25 mouse cellular contexts compared by ENCODE assay signal in genomic region chr5:100792261-100792660, GRCm38 (mm10).
"Had no signal": no experiment of that assay in that cellular context is flagged by ENCODE, and none has a peak within 500 bp of the region (broad histone marks: within the 10 kb centered on the region; RNA-seq: fewer than 3 reads in every experiment).

No protein-coding gene starts in this region.

- H3K9me3 ChIP-seq: heart, embryonic 10.5 days; heart, embryonic 12.5 days; hindbrain, embryonic 10.5 days; hindbrain, embryonic 12.5 days; intestine, embryonic 15.5 days; kidney, embryonic 15.5 days; limb, embryonic 10.5 days; limb, embryonic 12.5 days; liver, embryonic 13.5 days; liver, embryonic 15.5 days had no signal

- H3K4me2 ChIP-seq: heart, embryonic 12.5 days; hindbrain, embryonic 12.5 days; hindbrain, embryonic 14.5 days; intestine, embryonic 15.5 days; kidney, embryonic 15.5 days; limb, embryonic 12.5 days; liver, embryonic 11.5 days; liver, embryonic 13.5 days; liver, embryonic 15.5 days had no signal

- ATAC-seq: hindbrain, embryonic 16.5 days; inflammation-experienced regulatory T-cells, adult 6 months; intestine, embryonic 15.5 days; intestine, postnatal 0 days; liver, postnatal 0 days had no signal

- DNase-seq: gastrocnemius, adult 2 months; gastrocnemius, postnatal 10 days; gastrocnemius, postnatal 25 days; heart, adult 18-20 months; heart, postnatal 10 days; heart, postnatal 4 days; liver; liver, embryonic 13.5 days; liver, postnatal 0 days had no signal

- H3K4me3 ChIP-seq: gastrocnemius, adult 2 months; heart, embryonic 10.5 days; heart, embryonic 12.5 days; hindbrain, embryonic 10.5 days; hindbrain, embryonic 12.5 days; intestine, embryonic 15.5 days; kidney, embryonic 15.5 days; layer of hippocampus, adult 2 months; left cerebral cortex, adult 2 months; limb, embryonic 10.5 days; limb, embryonic 12.5 days; liver, embryonic 13.5 days; liver, embryonic 15.5 days had no signal

- H3K27ac ChIP-seq: gastrocnemius, adult 2 months; heart, embryonic 10.5 days; hindbrain, embryonic 10.5 days; hindbrain, embryonic 12.5 days; hindbrain, embryonic 14.5 days; intestine, embryonic 15.5 days; kidney, embryonic 15.5 days; layer of hippocampus, adult 2 months; left cerebral cortex, adult 2 months; limb, embryonic 10.5 days; limb, embryonic 12.5 days; liver, embryonic 13.5 days; liver, embryonic 15.5 days had no signal

- H3K27me3 ChIP-seq: heart, embryonic 12.5 days; hindbrain, embryonic 12.5 days; intestine, embryonic 15.5 days; kidney, embryonic 15.5 days; limb, embryonic 12.5 days; liver, embryonic 13.5 days; liver, embryonic 15.5 days had no signal

- H3K9ac ChIP-seq: heart, embryonic 12.5 days; hindbrain, embryonic 12.5 days; hindbrain, embryonic 14.5 days; intestine, embryonic 15.5 days; kidney, embryonic 15.5 days; limb, embryonic 12.5 days; liver, embryonic 13.5 days; liver, embryonic 15.5 days; liver, postnatal 0 days had no signal
